Mouse (Mus musculus): ENCODE measurements around the gene Pbrm1.

The Pbrm1 gene

GRCm38 (mm10) chr14:31169508-31169907, 150.6 kb downstream of the Pbrm1 start:
- no peak for DNase-seq

DNA sequence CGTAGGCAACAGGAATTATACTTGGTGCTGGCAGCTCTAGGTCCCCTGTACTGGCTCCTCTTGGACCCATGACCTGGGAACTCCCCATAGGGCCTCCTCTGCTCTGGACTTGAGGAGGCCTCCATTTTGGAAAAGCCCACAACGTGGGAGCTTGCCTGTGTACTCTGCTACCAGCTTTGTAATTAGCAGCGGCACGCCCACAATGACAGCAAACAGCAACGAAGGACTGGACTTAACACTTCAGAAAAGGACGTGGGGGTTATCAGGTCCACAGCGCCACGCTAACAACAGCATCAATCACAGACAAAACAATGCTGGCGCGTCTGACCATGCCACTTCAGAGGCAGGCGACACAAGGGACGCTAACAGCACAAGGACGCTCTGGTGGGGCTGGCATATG, 152.0 kb downstream of the Pbrm1 start:
- no peak for DNase-seq

All from thymus, adult 18-20 months (tissue).